Mouse (Mus musculus) T-helper 17 cell (primary cell): Measurements from ENCODE around the gene Adprm.

Source experiments
- in situ Hi-C, 2 experiments: fragments of 300-600 bp; cut with MboI, MseI; formaldehyde crosslinking; loops; 1 replicate in 1 of 2; 2 replicates in 1 of 2; pipeline ENCODE4 v1.15.1; 2025; ENCODE audit warnings: high pct_unique_total_duplicates in 2 of 2

The Adprm gene

DNA sequence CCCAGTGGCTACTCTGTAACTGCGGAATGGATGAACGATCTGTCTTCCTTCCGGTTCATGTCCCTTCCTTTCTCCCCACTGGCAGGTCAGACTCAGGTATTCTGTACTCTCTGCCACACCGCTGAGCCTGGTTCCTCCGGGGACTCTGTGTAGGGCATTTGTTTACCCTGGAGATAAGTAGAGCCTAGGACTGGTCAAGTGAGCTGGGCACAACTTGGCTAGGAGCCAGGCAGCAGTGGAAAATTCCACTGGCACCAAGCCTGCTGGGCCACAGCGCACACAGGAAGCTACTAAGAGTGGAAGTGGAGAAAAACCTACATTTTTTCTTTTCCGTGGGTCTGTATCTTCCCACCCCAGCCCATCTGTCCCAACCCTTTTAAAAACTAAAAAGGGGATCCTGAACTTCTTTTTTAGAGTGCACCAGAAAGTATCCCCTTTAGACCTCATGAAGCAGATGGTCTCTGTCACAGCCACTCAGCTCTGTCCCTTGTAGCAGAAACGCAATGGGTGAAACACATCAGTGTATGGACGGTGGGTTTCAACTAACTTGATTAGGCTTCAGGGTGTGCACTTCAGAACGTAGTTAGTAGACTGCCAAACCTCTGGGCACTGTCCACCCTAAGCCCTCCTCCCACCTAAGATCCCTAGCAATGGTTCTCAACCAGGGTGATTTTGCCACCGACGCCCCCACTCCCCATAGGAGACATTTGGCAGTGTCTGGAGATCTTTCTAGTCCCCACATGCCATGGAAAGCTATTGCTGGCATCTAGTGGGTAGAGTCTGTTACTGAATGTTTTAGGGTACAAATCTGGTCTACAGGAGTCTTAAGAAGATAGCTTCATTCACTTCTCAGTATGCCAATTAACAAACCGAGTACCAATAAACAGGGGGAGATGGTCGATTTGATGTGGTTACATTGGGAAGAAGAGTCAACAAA, 53.7 kb downstream of the Adprm start:
- in situ Hi-C loops: loop anchor here in 1 of 2 experiments (10.0 kb wide), 1 partner anchor 346 kb away; no protein-coding TSS in a partner anchor

- in situ Hi-C loops: loop anchor here in 1 of 2 experiments (10.0 kb wide), 1 partner anchor 348 kb away; no protein-coding TSS in a partner anchor
Observed at GRCm38 (mm10) chr11:66996446-66996845, 55.9 kb downstream of the Adprm start.

DNA sequence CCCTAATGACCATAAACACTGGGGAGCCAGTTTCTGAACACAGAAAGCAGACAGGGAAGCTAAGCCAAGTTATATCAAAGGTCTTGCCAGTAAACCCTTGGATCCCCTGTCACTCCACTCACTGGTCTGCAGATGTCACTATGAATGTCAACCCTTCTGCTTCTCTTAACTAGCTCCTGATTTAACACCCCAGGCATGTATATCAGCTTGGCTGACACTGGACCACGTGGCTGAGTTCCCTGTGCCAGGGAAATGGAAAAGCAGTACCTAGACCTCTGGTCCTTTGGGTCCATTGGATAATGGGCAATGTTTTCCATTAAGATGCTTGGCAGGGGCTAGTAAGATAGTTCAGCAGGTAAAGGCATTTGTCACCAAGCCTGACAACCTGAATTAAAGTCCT, 58.7 kb downstream of the Adprm start:
- in situ Hi-C loops: loop anchor here in 1 of 2 experiments (10.0 kb wide), 1 partner anchor 351 kb away; no protein-coding TSS in a partner anchor

- in situ Hi-C loops: loop anchor here in 1 of 2 experiments (10.0 kb wide), 1 partner anchor 353 kb away; no protein-coding TSS in a partner anchor
Observed at GRCm38 (mm10) chr11:66992150-66992549, 60.2 kb downstream of the Adprm start.
